Mouse (Mus musculus) cerebellum, adult 9-10 months (tissue): ENCODE data around the gene Dna2.
"Not testable (repeated sequence)": the region's sequence is repeated elsewhere in the genome, so short reads cannot be mapped to it uniquely, and the experiment has no call there.

Experiments
- DNase-seq: peaks from one replicate; pipeline ENCODE4 v3.0.0; 2022

The Dna2 gene

DNA sequence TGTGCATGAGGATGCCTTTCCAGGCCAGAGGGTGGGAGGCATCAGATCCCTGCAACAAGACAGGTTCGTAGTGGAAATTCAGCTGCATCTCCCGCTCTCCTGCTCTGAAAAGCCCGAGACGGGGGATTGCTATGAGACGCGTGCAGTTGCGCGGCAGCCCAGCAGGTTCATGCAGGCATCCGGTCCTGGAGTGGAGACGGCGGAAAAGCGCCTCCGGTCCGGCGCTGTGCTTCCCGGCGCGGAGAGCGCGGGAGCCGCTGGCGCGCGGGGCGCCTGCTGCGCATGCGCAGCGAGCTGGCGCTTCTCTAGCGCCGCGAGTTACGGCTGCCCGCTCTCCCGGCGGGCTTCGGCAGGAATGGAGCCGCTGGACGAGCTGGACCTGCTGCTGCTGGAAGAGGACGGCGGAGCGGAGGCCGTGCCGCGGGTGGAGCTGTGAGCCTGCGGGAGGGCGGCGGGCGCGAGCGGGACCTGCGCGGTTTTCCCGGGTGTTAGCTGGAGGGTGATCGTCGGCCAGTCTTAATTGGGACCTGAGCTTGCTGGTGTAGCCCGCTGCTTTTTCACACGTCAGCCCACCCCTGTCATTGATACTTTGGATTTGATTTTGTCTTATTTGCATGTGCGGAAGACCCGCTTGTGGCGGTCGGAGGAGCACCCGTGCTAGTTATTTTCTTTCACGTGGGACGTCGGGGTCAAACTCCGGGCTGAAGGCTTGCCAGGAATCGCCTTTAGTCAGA is at the start of gene Dna2:
Gene Dna2, plus strand, starts transcription at position 289 of the 734 bp plus-strand sequence.
- DNase-seq = peak; percentile 73

DNA sequence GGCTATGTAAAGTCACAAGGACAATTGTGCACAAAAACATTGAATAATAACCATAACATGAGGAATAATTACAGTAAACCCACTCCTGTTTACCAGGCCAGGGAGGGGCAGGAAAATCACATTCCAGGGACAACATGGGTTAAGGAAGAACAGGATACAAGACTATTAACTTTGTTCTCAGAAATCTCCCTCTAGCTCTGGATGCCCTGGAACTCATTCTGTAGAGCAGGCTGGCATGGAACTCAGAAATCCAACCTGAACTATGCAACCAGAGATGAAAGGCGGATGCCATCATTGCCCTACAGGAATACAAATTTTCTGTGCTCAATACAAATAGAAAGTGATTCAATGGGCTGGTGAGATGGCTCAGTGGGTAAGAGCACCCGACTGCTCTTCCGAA is 49.4 kb upstream of the Dna2 start:
- DNase-seq = no peak

DNA sequence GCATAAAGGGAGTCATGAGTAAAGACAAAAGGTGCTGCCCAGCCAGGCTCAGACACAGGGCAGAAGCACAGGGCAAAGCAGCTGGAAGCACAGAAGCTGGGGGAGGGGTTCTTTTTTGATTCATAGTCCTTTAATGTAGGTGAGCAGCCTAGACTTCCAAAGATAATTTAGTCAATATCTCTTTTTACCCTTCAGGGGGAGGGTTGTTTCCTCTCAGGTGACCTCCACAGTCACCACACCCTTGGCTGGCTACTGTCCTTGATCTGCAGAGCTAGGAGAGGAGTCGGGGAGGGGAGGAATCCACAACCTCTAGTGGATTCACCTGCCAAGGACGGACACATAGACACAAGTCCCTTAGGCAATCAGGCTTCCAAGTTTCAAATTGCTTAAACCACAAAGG is 48.8 kb upstream of the Dna2 start:
- DNase-seq = no peak

DNA sequence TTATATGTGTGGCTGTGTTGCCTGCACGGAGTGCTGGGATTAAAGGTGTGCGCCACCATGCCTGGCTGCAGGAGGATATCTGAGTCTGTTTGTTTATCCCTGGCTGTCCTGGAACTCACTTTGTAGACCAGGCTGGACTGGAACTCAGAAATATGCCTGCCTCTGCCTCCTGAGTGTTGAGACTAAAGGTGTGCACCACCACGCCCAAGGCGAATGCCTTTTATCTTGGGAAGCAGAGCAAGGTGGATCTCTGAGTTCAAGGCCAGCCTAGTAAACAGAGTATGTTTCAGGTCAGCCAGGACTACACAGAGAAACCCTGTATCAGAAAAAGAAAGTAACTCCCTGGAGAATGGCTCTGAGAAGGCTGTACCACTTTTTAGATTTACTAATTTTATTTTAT is 46.7 kb upstream of the Dna2 start:
- no peak for DNase-seq

DNA sequence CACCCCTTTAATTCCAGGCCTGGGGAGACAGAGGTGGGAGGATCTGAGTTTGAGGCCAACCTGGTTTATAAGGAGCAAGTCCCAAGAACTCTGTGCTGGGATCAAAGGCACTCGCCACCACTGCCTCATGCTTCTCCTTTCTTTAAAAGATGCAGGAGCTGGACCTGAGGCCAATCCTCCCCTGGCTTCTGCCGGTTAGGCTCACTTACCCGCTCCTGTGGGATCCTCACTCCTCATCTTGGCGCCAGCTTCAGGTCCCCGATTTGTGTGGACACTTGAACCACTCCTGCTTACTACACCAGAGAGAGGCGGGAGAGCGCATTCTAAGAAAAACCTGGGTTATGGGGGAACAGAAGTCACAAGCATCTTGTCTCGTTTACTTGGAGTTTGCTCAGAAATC is 45.0 kb upstream of the Dna2 start:
- no peak for DNase-seq

DNA sequence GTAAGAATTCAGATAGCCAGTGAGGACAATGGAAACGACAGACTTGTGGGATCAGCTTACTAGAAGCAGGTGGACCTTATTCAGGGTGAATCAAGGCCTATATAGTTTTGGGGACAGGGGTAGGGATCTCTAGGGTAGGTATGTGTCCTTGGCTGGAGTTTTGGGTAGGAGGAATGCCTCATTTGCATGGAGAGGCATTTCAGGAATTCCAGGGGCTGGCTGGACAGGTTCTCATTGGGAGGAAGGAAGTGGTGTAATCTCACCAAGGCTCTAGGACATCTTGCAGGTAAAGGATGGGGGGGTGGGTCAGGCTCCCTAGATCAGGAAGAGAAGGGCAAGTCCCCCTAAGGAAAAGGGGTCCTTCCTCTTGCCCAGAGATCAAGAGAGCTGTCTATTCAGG is 44.0 kb upstream of the Dna2 start:
- DNase-seq = no peak

DNA sequence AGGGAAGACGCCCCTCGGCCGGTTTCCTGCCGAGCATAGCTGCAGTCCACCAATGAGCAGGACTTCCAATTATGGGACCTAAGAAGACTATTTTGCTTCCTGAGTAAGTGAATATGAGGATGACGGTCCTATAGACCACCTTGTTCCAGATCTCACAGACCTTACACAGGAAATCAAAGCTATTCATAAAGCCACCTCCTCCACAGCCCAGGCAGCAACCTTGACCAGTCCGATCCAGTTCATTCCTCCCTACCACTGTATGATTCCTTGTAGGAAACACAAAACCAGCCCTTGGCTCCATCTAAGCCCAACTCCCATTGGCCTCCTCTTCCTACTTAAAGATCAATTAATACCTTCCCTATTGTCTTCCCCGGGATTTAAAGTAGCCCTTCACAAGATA is 40.5 kb upstream of the Dna2 start:
- no peak for DNase-seq

DNA sequence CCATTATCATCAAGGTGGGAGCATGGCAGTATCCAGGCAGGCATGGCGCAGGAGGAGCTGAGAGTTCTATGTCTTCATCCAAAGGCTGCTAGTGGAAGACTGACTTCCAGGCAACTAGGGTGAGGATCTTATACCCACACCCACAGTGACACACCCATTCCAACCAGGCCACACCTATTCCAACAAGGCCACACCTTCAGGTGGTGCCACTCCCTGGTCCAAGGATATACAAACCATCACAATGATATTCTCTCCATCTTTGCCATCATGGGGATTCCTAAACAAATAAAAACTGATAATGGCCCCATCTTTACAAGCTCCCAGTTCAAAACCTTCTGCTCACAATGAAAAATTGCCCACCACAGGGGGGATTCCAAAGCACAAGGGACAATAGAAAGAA is 37.9 kb upstream of the Dna2 start, which contains the start of gene Tet1:
Gene Tet1, minus strand, starts transcription at position 101 of the 400 bp plus-strand sequence.
- DNase-seq = not testable (repeated sequence)

DNA sequence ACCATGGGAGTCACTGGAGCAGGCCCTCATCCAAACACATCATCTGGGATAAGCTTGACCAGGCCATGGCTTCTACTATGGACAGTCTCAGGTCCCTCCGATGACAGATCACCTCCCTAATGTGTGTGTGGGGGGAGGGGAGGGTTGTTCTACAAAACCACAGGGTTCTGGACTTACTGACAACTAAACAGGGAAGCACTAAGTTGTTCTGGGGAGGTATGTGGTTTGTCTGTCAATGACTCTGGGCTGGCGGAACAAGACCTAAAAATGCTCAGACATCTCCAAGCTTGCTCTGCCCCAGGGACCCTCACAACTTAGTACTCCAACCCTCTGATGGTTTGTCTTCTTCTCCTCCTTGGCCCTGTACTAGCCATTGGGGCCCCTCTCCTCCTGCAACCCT is 35.7 kb upstream of the Dna2 start:
- DNase-seq = no peak

DNA sequence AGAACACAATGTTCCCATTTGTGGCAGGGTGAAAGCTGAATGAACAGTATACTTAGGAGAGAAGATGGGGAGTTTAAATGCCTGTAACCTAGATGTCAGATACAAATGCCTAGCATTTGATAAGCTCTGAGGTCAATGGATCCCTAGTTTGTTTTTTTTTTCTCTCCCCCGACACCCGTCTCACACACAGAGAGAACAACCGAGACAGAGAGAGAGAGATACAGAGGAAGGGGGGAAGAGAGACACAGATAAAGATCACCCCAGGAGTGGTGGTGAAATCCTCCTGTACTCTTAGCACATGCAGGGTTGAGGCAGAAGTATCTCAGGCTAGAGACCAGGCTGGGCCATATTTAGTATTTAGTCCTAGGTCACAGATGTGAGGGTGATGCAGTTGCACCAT is 27.8 kb upstream of the Dna2 start:
- DNase-seq = no peak

DNA sequence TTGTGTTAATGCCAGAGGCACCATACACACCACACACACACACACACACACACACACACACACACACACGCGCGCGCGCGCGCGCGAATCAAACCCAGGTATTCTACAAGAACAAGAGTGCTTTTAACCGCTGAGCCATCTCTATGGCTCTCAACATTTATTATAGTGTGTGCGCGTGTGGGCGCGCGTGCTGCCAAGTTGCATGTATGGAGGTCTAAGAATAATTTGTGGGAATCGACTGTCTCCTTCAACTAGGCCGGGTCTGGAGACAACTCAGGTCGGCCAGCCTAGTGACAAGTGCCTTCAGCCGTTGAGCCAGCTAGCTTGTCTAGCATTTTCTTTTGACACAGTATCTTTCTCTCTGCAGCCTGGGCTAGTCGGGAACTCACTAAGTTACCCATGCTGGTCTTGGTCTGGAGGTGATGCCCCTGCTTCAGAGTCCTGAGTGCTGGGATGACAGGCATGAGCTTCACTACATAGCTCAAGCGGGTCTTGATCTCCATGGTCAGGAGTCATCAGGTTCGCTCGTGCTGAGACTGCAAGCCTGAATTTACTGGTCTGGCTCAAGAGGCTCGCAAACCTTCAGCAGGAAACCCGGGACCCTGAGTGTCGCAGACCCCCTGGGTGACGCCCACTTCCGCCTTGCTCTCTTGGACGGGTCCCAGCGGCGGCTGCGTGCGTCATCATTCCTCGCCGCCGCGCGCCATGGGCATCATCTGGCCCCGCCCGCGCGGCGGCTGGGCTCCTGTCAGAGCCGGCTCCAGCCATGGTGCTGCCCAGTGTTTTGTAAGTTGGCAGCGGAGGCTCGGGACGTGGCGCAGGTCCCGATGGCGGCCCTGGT is 26.7 kb upstream of the Dna2 start, which contains the start of gene Slc25a16:
Gene Slc25a16, plus strand, starts transcription at position 709 of the 841 bp plus-strand sequence.
- DNase-seq = peak; percentile 93

DNA sequence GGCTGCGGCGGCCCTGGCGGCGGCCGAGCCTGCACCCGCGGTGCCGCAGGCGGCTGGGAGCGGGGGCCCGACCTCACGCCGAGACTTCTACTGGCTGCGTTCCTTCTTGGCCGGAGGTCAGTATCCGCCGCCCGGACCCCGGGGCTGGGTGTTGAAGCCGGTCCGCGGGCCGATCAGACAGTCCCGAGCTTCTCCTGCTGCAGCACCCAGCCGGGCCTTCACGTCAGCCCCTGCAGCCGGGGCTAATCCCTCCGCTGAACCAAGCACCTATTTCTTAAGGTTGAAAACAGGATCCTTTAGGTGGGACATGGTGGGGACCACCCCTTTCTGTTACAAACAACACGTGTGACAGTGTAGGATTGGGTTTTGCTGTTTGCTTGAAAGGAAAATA is 26.1 kb upstream of the Dna2 start:
- no peak for DNase-seq

DNA sequence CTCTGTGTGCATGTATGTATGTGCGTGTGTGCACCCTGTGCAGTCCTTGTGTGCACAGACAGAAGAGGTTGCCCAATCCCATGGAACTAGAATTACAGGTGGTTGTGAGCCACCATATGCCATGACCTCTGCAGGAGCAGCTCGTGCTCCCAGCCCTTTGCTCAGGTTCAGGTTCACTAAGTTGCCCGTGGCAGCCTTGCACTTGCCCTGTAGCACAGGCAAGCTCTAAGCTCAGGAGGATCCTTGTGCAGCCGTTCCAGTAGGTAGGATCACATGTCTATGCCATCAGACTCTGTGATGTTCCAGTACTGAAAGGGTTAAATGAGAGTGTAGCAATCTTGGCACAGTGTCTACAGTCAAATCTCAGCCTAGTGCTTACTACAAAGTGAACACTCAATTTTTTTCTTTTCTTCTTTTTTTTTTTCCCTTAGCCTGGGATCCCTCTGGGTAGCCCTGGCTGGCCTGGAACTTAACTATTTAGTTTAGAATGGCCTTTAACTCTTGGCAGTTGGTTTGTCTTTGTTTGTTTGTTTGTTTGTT is 22.7 kb upstream of the Dna2 start:
- no peak for DNase-seq

DNA sequence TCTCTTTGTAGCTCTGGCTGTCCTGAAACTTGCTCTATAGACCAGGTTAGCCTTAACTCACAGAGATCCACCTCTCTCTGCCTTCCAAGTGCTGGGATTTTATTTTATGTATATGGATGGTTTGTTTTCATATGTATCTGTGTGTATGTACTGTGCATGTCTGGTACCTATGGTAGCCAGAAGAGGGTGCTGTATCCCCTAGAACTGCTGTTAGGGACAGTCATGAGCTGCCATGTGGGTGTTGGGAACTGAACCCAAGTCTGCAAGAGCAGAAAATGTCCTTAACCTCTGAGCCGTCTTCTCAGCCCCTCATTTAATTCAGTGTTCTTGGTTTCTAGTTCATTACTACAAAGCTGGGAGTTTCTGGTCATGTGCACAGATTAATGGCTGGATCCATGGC is 14.4 kb upstream of the Dna2 start:
- DNase-seq = no peak

DNA sequence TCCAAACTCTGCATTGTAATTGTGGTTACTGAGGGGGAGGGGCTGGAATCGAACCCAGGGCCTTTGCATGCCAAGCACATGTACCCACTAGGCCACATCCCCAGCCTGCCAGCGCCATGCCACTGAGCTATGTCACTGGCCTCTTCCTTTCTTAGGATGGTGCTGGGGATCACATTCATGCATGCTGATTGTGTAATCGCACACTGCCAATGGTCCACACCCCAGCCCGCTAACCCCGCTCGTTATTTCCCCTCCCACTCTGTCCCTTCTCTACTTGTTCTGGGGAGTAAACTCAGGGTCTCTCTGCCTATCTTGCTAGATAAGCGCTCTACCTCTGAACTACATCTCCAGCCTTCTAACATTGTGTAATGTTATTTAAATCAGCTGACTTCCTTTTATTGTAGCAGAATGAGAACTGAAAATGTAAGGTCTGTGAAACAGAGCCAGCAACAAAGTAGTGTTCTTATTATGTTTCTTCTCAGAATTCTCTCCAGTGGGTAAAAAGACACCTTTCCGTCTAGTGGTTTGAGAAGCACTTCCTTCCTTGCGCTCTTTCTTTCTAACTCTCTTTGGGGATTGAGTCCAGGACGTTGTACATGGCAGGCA is 1.7 kb upstream of the Dna2 start:
- no peak for DNase-seq

DNA sequence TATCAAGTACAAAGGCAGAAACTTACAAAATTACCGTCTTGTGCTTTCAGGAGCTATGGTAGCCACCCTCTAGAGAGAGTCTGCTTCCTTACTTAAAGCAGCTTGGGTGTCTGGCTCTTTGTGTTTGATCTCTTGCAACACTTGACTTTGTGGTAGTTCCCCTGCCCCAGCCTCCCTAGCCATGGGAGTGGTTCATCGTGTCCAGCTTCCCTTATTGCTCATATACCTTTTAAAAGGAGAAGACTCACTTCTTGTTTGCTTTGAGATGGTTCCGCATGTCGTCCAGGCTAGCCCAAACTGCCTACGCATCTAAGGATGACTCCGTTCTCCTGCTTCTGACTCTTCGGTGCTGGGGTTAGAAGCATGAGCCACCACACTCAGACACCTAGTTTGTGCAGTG is 1.7 kb downstream of the Dna2 start:
- no peak for DNase-seq

DNA sequence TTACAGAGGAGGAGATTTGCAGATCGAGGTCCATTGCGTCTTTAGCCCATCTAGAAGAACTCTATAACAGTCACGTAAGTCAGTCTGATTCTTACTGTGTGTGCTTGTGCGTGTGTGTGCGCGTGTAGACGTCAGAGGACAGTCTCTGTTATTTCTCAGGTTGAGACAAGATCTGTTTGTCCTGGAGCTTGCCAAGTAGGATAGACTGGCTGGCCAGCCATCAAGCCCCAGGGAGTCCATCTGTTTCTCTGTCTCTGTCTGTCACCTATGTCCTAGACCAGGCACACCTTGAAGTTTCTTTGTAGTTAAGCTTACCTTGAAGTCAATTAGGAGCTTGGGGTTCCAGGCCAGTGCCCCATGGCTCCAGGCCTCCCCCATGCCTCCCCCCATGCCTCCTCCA is 17.1 kb downstream of the Dna2 start:
- DNase-seq = peak; percentile 78

DNA sequence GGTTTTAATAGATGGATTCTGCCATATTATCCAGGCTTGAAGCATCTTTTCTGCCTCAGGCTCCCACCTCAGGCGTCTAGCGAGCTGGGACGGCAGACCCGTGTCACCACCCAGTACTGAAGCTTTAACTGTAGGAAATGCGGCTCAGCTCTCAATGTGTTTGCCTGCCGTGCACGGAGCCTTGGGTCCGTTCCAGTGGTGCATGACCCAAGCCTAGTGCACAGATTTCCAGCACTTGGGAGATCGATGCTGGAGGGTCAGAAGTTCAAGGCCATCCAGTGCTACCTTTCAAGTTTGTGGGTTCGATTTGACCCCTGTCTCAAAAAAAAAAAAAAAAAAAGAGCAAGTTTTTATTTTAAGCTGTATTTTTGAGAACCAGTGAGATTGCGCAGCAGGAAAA is 19.0 kb downstream of the Dna2 start:
- DNase-seq = no peak

DNA sequence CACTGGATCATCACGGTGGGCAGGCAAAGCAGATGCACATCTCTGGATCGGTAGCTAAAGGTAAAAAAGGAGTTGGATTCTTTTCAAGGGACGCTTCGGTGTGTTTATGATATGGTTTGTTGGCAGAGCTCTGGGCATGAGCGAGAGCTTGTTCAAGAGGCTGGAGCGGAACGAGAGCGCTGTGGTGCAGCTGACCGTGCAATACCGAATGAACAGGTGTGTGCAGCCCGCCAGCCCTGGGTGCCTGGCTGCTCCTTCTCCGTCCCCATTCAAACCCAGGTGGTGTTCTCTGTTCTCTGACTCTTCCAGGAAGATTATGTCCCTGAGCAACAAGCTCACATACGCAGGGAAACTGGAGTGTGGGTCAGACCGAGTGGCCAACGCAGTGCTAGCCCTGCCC is 19.5 kb downstream of the Dna2 start:
- DNase-seq = no peak

DNA sequence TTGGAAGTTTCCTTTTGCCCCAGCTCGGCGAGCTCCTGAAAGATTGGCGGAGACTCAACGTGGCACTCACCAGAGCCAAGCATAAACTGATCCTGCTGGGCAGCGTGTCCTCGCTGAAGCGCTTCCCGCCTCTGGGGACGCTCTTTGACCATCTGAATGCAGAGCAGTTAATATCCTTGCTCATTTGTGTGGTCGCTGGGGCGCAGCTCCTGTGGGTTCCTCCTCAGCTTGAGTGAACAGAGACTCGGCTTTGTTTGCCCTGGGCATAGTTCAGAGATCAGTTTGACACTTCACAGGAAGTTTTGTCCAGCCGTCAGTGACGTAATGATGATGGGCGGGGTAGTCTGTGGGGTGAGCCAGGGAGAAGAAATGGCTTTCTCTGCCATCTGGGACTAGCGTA is 25.0 kb downstream of the Dna2 start:
- DNase-seq = peak; percentile 54

DNA sequence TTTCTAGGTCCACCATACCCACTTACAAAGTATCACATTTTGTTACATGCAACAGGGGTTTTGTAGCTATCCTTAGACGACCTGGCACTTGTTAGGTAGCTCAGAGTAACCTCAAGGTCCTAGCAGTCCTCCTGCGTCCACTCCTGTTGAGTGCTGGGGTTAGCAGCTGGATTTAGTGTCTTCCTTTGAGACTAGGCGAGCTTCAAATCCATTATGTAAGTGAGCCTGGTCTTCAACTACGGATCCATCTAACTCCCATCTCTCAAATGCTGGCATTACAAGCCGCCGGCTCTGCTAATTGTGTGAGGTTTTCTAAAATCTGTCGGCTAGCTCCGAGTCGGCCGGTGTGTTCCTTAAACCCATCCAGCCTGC is 32.8 kb downstream of the Dna2 start:
- DNase-seq = no peak

DNA sequence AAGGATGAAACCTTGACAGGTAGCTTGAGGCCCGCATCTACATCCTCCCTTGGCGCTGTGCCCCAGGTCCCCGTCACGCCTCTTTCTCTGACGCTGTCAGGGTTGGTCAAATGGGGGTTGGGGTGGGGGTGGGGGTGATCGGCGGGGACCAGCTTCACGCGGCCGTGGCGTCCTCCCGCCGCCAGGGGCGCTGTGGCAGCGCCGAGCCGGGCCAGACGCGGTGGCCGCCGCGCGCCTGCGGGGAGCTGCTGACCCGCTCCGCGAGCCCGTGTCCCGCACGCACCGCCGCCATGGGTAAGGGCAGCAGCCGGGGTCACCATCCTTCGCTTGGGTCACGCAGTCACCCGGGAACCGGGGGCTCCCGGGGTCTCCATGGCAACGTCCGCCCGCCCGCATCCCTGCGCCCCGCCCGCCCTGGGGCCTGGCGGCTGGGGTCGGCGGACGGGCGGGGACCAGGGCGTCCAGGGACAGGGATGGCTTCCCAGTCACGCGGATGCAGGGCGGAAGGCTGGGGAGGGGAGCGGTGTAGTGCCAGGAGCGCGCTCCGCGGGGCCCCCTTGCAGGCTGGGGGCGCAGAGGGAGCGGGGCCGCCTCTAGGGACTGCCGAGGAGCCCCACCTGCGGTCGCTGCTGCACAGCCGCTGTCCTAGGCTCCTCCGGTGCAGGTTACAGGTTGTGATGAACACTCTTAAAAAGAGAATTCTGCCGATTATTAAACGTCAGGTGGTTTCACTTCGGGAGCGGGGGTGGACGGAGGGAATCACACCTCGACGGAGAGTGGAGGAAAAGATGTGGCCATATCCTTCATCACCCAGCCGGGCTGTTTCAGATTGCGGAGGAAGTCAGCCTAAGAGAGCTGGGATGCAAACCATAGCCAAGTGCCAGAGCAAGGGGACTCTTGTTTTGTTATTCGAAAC is 33.5 kb downstream of the Dna2 start, which contains the start of gene Rufy2:
Gene Rufy2, plus strand, starts transcription at position 185 of the 916 bp plus-strand sequence.
- DNase-seq = peak; percentile 97
